Mouse (Mus musculus) thymus, postnatal 25 days (tissue): ENCODE data around the gene Ipp.

Source experiments
- DNase-seq: peaks from one replicate; pipeline ENCODE4 v3.0.0; 2022

Ipp gene

GRCm38 (mm10) chr4:116558151-116558882 lies 51.0 kb downstream of the Ipp start:
- no peak for DNase-seq
